Mouse (Mus musculus): ENCODE measurements at regions not wholly inside any gene's neighbourhood (a gene's known extent, or its start where the extent isn't known, plus 50 kb on each side); places are given as distances from the start of the nearest gene placed in this dataset.

- Histone ChIP-seq H3K27ac (ENCODE audit: insufficient read depth, low read length) (no peak overlapping the region), H3K27me3 (ENCODE audit: control insufficient read depth, insufficient read depth, low read length, poor library complexity, severe bottlenecking) (no peaks in the 10 kb centered on the region), H3K36me3 (ENCODE audit: control insufficient read depth, insufficient read depth, low read length, poor library complexity, severe bottlenecking) (no peaks in the 10 kb centered on the region), H3K4me1 (ENCODE audit: control insufficient read depth, insufficient read depth, low read length) (no peaks in the 10 kb centered on the region), H3K4me3 (ENCODE audit: low read depth, low read length) (no peak overlapping the region), H3K9ac (ENCODE audit: low read depth, poor library complexity, severe bottlenecking) (no peak overlapping the region), H3K9me3 (replicated peaks; ENCODE audit: control insufficient read depth, insufficient read depth, low read length, poor library complexity, severe bottlenecking) (no peaks in the 10 kb centered on the region)
- TF ChIP-seq POLR2A (IDR thresholded peaks at IDR 0.05; ENCODE audit: insufficient read depth, low read length) = no peak
Measured at GRCm38 (mm10) chr14:73453164-73453563, 56.7 kb upstream of the Med4 start.

DNA sequence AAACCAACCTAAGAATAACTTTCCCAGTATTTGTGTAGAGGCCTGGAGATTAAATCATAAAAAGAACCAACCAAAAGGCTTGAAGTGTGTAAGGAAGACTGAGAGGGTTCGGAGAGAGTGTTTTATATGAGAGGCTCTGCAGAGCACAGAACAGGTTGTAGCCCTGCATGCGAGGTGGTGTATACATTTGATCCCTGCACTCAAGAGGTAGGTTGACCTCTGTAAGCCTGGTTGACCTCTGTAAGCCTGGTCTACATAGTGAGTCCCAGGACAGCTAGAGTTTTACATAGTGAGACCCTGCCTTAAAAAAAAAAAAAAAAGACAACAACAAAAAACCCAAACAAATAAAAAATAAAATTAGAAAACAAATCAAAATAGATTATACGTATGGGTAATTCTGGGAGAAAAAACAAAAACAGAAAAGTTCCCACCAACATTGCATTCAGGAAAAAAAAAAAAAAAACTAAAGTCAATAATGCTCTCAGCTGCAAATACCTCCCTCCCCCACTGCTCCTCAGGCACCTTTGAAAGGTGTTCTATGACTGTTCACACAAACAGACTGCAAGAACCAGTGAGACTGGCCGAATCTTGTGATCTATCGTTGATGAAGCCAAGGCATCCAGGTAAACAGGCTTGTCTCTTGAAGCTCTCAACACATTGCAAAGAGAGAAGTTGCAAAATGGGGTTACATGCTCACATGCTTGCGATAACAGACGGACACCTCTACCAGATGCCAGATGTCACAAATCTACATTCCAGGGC, 57.3 kb upstream of the Med4 start:
- Histone ChIP-seq H3K36me3 (ENCODE audit: control insufficient read depth, insufficient read depth, low read length, poor library complexity, severe bottlenecking) (no peaks in the 10 kb centered on the region), H3K27ac (ENCODE audit: insufficient read depth, low read length) (no peak overlapping the region), H3K27me3 (ENCODE audit: control insufficient read depth, insufficient read depth, low read length, poor library complexity, severe bottlenecking) (no peaks in the 10 kb centered on the region), H3K9me3 (replicated peaks; ENCODE audit: control insufficient read depth, insufficient read depth, low read length, poor library complexity, severe bottlenecking) (no peaks in the 10 kb centered on the region), H3K4me1 (ENCODE audit: control insufficient read depth, insufficient read depth, low read length) (no peaks in the 10 kb centered on the region), H3K9ac (ENCODE audit: low read depth, poor library complexity, severe bottlenecking) (no peak overlapping the region), H3K4me3 (ENCODE audit: low read depth, low read length) (no peak overlapping the region)
- TF ChIP-seq EP300 (IDR thresholded peaks at IDR 0.05; ENCODE audit: insufficient read depth, low read depth, low read length) = no peak
- TF ChIP-seq CTCF (IDR thresholded peaks at IDR 0.05; ENCODE audit: low read depth, low read length) = no peak
- TF ChIP-seq POLR2A (IDR thresholded peaks at IDR 0.05; ENCODE audit: insufficient read depth, low read length) = no peak

- Histone ChIP-seq H3K27me3 (ENCODE audit: control insufficient read depth, insufficient read depth, low read length, poor library complexity, severe bottlenecking) (no peaks in the 10 kb centered on the region), H3K36me3 (ENCODE audit: control insufficient read depth, insufficient read depth, low read length, poor library complexity, severe bottlenecking) (no peaks in the 10 kb centered on the region), H3K4me3 (ENCODE audit: low read depth, low read length) (no peak overlapping the region), H3K4me1 (ENCODE audit: control insufficient read depth, insufficient read depth, low read length) (no peaks in the 10 kb centered on the region), H3K9me3 (replicated peaks; ENCODE audit: control insufficient read depth, insufficient read depth, low read length, poor library complexity, severe bottlenecking) (no peaks in the 10 kb centered on the region), H3K27ac (ENCODE audit: insufficient read depth, low read length) (no peak overlapping the region), H3K9ac (ENCODE audit: low read depth, poor library complexity, severe bottlenecking) (no peak overlapping the region)
- TF ChIP-seq CTCF (IDR thresholded peaks at IDR 0.05; ENCODE audit: low read depth, low read length) (no peak), EP300 (IDR thresholded peaks at IDR 0.05; ENCODE audit: insufficient read depth, low read depth, low read length) (no peak), POLR2A (IDR thresholded peaks at IDR 0.05; ENCODE audit: insufficient read depth, low read length) (no peak)
Measured at GRCm38 (mm10) chr14:73451291-73452045, 58.4 kb upstream of the Med4 start.

DNA sequence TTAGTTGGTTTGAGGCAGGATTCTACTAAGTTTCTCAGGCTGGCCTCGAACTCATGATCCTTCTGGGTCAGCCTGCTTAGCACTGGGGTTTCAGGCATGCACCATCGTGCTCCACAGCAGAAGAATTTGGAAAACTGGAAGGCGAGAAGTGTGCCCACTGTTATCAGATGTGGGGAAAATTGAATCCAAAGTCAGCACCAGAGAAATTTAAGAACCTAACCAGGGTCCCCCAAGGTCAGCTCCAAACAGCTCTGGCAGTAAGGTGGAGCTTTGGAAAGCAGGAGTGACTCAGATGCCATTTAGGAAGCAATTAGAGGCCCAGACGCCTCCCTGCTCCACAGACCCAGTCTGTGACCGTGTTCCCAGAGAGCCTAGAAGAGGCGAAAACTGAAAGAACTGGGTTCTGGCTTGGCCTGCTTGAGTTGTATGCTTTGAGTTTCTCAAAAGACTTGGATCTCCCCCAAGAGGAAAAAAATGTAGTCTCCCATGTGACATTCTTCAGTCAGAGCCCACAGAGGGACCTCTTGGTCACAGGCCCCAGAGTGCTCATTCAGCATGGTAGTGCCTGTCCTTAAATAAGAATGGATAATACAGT, 59.8 kb upstream of the Med4 start:
- no peak for TF ChIP-seq EP300 (IDR thresholded peaks at IDR 0.05; ENCODE audit: insufficient read depth, low read depth, low read length)

GRCm38 (mm10) chr14:73449111-73449510, 60.7 kb upstream of the Med4 start:
- H3K4me3 ChIP-seq (ENCODE audit: low read depth, low read length) = no peak overlapping the region
- no peak for TF ChIP-seq POLR2A (IDR thresholded peaks at IDR 0.05; ENCODE audit: insufficient read depth, low read length)
- TF ChIP-seq EP300 (IDR thresholded peaks at IDR 0.05; ENCODE audit: insufficient read depth, low read depth, low read length) = no peak
- no peak for TF ChIP-seq CTCF (IDR thresholded peaks at IDR 0.05; ENCODE audit: low read depth, low read length)
- no peaks in the 10 kb centered on the region for H3K4me1 ChIP-seq (ENCODE audit: control insufficient read depth, insufficient read depth, low read length)
- H3K9ac ChIP-seq (ENCODE audit: low read depth, poor library complexity, severe bottlenecking) = no peak overlapping the region
- H3K9me3 ChIP-seq (replicated peaks; ENCODE audit: control insufficient read depth, insufficient read depth, low read length, poor library complexity, severe bottlenecking) = no peaks in the 10 kb centered on the region
- no peaks in the 10 kb centered on the region for H3K27me3 ChIP-seq (ENCODE audit: control insufficient read depth, insufficient read depth, low read length, poor library complexity, severe bottlenecking)
- H3K36me3 ChIP-seq (ENCODE audit: control insufficient read depth, insufficient read depth, low read length, poor library complexity, severe bottlenecking) = no peaks in the 10 kb centered on the region
- H3K27ac ChIP-seq (ENCODE audit: insufficient read depth, low read length) = no peak overlapping the region

More for the DNA sequence above, 59.8 kb upstream of the Med4 start:
- Histone ChIP-seq H3K4me3 (ENCODE audit: low read depth, low read length) (no peak overlapping the region), H3K4me1 (ENCODE audit: control insufficient read depth, insufficient read depth, low read length) (no peaks in the 10 kb centered on the region), H3K9ac (ENCODE audit: low read depth, poor library complexity, severe bottlenecking) (no peak overlapping the region), H3K36me3 (ENCODE audit: control insufficient read depth, insufficient read depth, low read length, poor library complexity, severe bottlenecking) (no peaks in the 10 kb centered on the region), H3K27ac (ENCODE audit: insufficient read depth, low read length) (no peak overlapping the region), H3K27me3 (ENCODE audit: control insufficient read depth, insufficient read depth, low read length, poor library complexity, severe bottlenecking) (no peaks in the 10 kb centered on the region), H3K9me3 (replicated peaks; ENCODE audit: control insufficient read depth, insufficient read depth, low read length, poor library complexity, severe bottlenecking) (no peaks in the 10 kb centered on the region)

All from ES-Bruce4 (cell line).